Mouse (Mus musculus): ENCODE measurements around the gene Pakap. TPM values are rescaled to one million over a fixed set of nuclear protein-coding genes. Genes with fewer than 3 reads are reported as not detected.

The Pakap gene
- polyA plus RNA-seq, 1 experiment from 2014 or later: 57.2 TPM

DNA sequence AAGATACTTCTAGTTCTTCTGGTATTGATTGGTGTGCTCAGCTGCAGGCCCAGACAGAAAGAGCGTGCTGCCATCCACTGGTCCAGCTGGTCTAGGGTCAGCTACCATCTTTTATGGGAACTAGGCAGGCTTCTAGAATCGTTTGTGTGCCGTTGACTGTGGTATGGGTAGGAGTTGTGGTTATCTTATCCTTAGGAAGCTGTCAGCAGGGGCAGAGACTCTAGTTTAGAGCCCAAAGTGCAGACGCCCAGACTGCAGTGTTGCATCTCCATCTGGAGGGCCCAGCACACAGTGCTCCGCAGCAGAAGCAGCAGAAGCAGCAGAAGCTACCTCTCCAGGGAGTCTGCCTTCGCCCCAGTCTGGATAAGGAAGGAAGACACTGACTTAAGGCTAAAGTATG lies 281.5 kb downstream of the Pakap start:
- H3K27me3 ChIP-seq (ENCODE audit: insufficient read depth, low read length): no peaks in the 10 kb centered on the region
- DNase-seq: no peak
- H3K9ac ChIP-seq: no peak overlapping the region
- peaks cover 29% of the 10 kb centered on the region for H3K36me3 ChIP-seq (ENCODE audit: insufficient read depth)
- no peak overlapping the region; the same call in 1 of the 2 replicates for H3K27ac ChIP-seq (ENCODE audit: low read depth)
- no peak for TF ChIP-seq CTCF (IDR thresholded peaks at IDR 0.05; ENCODE audit: low read depth)
- H3K9me3 ChIP-seq (ENCODE audit: low read depth, low read length): no peaks in the 10 kb centered on the region
- H3K4me2 ChIP-seq: no peak overlapping the region
- H3K4me3 ChIP-seq (ENCODE audit: low read depth, low read length): no peak overlapping the region
- WGBS: 65% methylated on average over 6 of the region's 6 CpGs
- H3K4me1 ChIP-seq (ENCODE audit: insufficient read depth): peaks cover 31% of the 10 kb centered on the region
- ATAC-seq (ENCODE audit: insufficient read depth): no peak

DNA sequence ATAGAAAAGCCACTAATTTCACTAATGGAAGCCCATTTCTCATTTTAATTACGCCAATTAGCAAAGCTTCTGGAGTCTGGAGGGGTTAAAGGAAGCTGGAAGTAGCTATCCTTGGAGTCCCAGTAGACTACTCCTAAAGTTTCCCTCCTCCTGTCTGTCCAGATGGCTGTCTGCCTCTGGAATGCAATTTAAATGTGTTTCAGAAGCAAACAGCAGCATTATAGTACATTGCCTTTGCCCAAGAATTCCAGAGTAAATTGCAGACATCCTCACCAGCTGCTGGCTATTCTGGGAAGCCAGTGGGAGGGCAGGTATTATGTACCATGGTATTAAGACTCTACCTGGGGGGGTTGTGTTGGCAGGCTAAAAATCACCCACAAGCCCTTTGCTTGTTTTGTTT lies 283.8 kb downstream of the Pakap start:
- Histone ChIP-seq H3K9ac (no peak overlapping the region), H3K36me3 (ENCODE audit: insufficient read depth) (peaks cover 52% of the 10 kb centered on the region), H3K27me3 (ENCODE audit: insufficient read depth, low read length) (no peaks in the 10 kb centered on the region), H3K4me3 (ENCODE audit: low read depth, low read length) (no peak overlapping the region), H3K9me3 (ENCODE audit: low read depth, low read length) (no peaks in the 10 kb centered on the region), H3K27ac (ENCODE audit: low read depth) (no peak overlapping the region), H3K4me1 (ENCODE audit: insufficient read depth) (peaks cover 19% of the 10 kb centered on the region), H3K4me2 (no peak overlapping the region)
- ATAC-seq (ENCODE audit: insufficient read depth) (no peak), DNase-seq (no peak)
- 88% methylated on average over 1 of the region's 1 CpGs for WGBS
- TF ChIP-seq CTCF (IDR thresholded peaks at IDR 0.05; ENCODE audit: low read depth): no peak

DNA sequence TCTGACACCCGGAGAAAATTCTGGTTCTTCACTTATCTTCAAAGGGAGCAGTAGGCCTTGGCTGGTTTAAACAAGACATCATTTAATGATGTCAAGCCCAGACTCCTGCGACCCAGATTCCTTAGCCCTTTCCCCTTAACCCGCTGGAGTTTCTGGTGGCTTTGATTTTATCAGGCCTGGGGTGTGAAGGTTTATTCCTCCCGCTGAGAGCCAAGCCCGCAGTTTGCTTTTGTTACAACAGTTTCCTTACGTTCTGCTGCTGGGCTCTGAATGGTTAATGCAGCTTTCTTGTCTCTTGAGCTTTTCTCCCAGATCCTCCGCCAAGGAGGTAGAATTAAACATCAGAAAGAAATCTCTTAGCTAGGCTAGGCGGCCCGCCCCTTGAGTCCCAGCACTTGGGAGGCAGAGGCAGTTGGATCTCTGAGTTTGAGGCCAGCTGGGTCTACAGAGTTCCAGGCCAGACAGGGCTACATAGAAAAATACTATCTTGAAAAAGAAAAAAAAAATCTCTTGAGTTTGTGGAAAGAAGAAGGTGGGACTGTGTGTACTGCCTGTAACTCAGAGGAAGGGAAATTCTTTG lies 284.6 kb downstream of the Pakap start:
- Histone ChIP-seq H3K4me1 (ENCODE audit: insufficient read depth) (peaks cover 11% of the 10 kb centered on the region), H3K27me3 (ENCODE audit: insufficient read depth, low read length) (no peaks in the 10 kb centered on the region), H3K9ac (no peak overlapping the region), H3K4me2 (no peak overlapping the region), H3K9me3 (ENCODE audit: low read depth, low read length) (no peaks in the 10 kb centered on the region), H3K4me3 (ENCODE audit: low read depth, low read length) (no peak overlapping the region), H3K27ac (ENCODE audit: low read depth) (peak overlapping the region; percentile 59; the same call in 1 of the 2 replicates), H3K36me3 (ENCODE audit: insufficient read depth) (peaks cover 60% of the 10 kb centered on the region)
- DNase-seq (no peak), ATAC-seq (ENCODE audit: insufficient read depth) (no peak)
- WGBS: 20% methylated on average over 9 of the region's 9 CpGs
- TF ChIP-seq CTCF (IDR thresholded peaks at IDR 0.05; ENCODE audit: low read depth): no peak

DNA sequence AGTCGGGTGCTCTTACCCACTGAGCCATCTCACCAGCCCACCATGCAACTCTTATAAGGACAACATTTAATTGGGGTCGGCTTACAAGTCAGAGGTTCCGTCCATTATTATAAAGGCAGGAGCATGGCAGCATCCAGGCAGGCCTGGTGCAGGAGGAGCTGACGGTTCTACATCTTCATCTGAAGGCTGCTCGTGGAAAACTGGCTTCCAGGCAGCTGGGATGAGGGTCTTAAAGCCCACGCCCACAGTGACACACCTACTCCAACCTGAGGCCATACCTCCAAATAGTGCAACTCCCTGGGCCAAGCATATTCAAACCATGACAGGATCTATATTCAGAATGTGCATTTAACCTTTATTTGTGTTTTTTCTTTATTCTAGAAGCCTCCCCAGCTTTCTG lies 286.2 kb downstream of the Pakap start:
- H3K4me3 ChIP-seq (ENCODE audit: low read depth, low read length): no peak overlapping the region
- no peaks in the 10 kb centered on the region for H3K9me3 ChIP-seq (ENCODE audit: low read depth, low read length)
- no peaks in the 10 kb centered on the region for H3K4me1 ChIP-seq (ENCODE audit: insufficient read depth)
- H3K27ac ChIP-seq (ENCODE audit: low read depth): no peak overlapping the region
- H3K27me3 ChIP-seq (ENCODE audit: insufficient read depth, low read length): no peaks in the 10 kb centered on the region
- no peak overlapping the region for H3K9ac ChIP-seq
- no peak for DNase-seq
- no peak for TF ChIP-seq CTCF (IDR thresholded peaks at IDR 0.05; ENCODE audit: low read depth)
- 84% methylated on average over 6 of the region's 6 CpGs for WGBS
- H3K36me3 ChIP-seq (ENCODE audit: insufficient read depth): peaks cover 70% of the 10 kb centered on the region
- ATAC-seq (ENCODE audit: insufficient read depth): no peak
- no peak overlapping the region for H3K4me2 ChIP-seq

DNA sequence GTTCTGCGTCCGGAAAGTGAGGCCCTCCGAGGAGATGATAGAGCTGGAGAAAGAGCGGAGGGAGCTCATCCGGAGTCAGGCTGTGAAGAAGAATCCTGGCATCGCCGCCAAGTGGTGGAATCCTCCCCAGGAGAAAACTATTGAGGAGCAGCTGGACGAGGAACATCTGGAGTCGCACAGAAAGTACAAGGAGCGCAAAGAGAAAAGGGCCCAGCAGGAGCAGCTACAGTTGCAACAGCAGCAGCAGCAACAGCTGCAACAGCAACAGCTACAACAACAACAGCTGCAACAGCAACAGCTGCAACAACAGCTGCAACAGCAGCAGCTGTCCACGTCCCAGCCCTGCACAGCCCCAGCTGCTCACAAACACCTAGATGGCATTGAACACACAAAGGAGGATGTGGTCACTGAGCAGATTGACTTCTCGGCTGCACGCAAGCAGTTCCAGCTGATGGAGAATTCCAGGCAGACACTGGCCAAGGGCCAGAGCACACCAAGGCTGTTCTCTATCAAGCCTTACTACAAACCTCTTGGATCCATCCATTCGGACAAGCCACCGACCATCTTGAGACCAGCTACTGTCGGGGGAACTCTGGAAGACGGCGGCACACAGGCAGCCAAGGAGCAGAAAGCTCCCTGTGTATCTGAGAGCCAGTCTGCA lies 287.4 kb downstream of the Pakap start:
- 65% methylated on average over 18 of the region's 18 CpGs for WGBS
- no peak overlapping the region for H3K27ac ChIP-seq (ENCODE audit: low read depth)

DNA sequence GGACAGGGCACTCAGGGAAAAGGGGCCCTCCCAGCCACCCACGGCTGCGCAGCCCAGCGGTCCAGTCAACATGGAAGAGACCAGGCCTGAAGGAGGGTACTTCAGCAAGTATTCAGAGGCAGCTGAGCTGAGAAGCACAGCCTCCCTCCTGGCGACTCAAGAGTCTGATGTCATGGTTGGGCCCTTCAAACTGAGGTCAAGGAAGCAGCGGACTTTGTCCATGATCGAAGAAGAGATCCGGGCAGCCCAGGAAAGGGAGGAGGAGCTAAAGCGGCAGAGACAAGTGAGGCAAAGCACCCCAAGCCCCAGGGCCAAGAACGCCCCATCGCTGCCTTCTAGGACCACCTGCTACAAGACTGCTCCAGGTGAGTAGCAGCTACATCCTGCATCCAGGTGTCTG lies 288.7 kb downstream of the Pakap start:
- Histone ChIP-seq H3K9ac (no peak overlapping the region), H3K27ac (ENCODE audit: low read depth) (no peak overlapping the region), H3K4me3 (ENCODE audit: low read depth, low read length) (no peak overlapping the region), H3K9me3 (ENCODE audit: low read depth, low read length) (no peaks in the 10 kb centered on the region), H3K27me3 (ENCODE audit: insufficient read depth, low read length) (no peaks in the 10 kb centered on the region), H3K36me3 (ENCODE audit: insufficient read depth) (peaks cover 65% of the 10 kb centered on the region), H3K4me2 (no peak overlapping the region), H3K4me1 (ENCODE audit: insufficient read depth) (peaks cover 5% of the 10 kb centered on the region)
- WGBS: 94% methylated on average over 10 of the region's 10 CpGs
- TF ChIP-seq CTCF (IDR thresholded peaks at IDR 0.05; ENCODE audit: low read depth): no peak
- DNase-seq: no peak
- no peak for ATAC-seq (ENCODE audit: insufficient read depth)

More for the DNA sequence above, 287.4 kb downstream of the Pakap start:
- ATAC-seq (ENCODE audit: insufficient read depth) (peak; percentile 86), DNase-seq (peak; percentile 83)
- H3K9me3 ChIP-seq (ENCODE audit: low read depth, low read length): no peaks in the 10 kb centered on the region
- TF ChIP-seq CTCF (IDR thresholded peaks at IDR 0.05; ENCODE audit: low read depth): peak; percentile 40
- no peak overlapping the region for H3K4me2 ChIP-seq
- H3K4me3 ChIP-seq (ENCODE audit: low read depth, low read length): no peak overlapping the region
- no peaks in the 10 kb centered on the region for H3K27me3 ChIP-seq (ENCODE audit: insufficient read depth, low read length)
- no peak overlapping the region for H3K9ac ChIP-seq
- H3K4me1 ChIP-seq (ENCODE audit: insufficient read depth): no peaks in the 10 kb centered on the region
- H3K36me3 ChIP-seq (ENCODE audit: insufficient read depth): peaks cover 69% of the 10 kb centered on the region

DNA sequence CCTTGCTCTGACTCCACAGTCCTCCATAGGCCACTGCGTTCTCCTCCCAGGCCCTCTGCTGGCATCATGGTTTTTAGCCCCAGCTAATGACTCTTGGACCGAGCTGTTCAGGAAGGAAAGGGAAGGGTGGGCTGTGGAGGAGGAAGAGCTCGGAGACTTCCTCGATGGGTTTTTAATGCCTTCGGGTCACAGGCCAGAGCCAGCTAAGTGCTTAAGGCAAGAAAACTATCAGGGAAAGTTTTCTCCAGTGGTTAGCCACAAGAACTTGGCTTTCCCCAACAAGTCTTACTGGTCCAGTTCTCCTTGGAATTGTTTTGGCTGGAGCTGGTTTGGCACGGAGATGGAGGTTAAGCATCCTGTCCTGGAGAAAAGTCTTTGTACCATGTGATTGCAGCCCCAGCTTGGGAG lies 292.2 kb downstream of the Pakap start:
- Histone ChIP-seq H3K4me1 (ENCODE audit: insufficient read depth) (peaks cover 8% of the 10 kb centered on the region), H3K36me3 (ENCODE audit: insufficient read depth) (peaks cover 46% of the 10 kb centered on the region), H3K4me3 (ENCODE audit: low read depth, low read length) (no peak overlapping the region), H3K27me3 (ENCODE audit: insufficient read depth, low read length) (no peaks in the 10 kb centered on the region), H3K9ac (no peak overlapping the region), H3K9me3 (ENCODE audit: low read depth, low read length) (no peaks in the 10 kb centered on the region), H3K27ac (ENCODE audit: low read depth) (no peak overlapping the region), H3K4me2 (no peak overlapping the region)
- DNase-seq (no peak), ATAC-seq (ENCODE audit: insufficient read depth) (no peak)
- no peak; the same call in 1 of the 2 replicates for TF ChIP-seq CTCF (IDR thresholded peaks at IDR 0.05; ENCODE audit: low read depth)
- 71% methylated on average over 6 of the region's 6 CpGs for WGBS
